Mouse (Mus musculus) CD4-positive helper T cell, adult 2 months (primary cell): ENCODE results near the gene Rnpep.
"Not testable (repeated sequence)": the region's sequence is repeated elsewhere in the genome, so short reads cannot be mapped to it uniquely, and the experiment has no call there.

Experiments used
- DNase-seq: peaks from one replicate; pipeline ENCODE4 v3.0.0-alpha.2; 2012; ENCODE audit warnings: low read depth, missing footprints, low spot score

The Rnpep gene

GRCm38 (mm10) chr1:135258380-135259127, 25.3 kb downstream of the Rnpep start, which contains the start of gene Elf3:
Gene Elf3, minus strand, starts transcription at chr1:135258568.
- no peak for DNase-seq

DNA sequence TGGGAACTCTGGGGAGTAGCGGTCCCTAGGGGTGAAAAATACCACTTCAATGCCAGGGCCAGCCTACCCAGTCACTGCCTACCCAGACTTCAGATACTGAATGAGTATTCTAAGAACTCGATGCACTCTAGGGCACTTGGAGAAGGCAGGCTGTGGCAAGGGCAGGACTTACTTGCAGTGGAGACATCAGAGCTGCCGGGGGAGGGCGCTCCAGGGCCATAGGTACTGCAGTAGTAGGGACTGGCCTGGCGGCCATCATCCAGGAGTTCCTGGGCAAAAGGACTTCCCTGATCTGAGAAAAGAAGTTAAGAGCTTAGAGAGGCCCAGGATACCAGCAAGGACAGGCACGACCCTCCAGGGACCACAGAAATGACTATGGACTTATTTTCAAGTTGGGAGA, 27.6 kb downstream of the Rnpep start:
- DNase-seq: no peak

DNA sequence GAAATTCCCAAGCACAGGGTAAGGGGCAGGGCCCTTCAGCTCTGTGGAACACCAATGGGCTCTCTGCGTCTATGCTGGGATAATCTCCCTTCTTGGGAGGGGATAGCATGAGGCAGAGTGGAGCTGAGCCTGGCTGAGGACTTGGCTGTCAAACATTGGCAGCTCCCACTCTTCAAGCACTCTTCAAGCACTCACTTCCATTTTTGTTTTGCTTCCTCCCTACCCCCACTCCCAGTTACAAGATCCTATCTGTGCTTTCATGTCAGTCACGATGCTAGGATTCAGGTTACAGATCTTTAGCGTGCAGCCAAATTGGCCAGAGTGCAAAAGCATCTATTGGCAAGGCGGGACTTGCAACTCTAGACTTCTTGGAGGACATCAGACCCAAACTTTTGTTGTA, 31.0 kb downstream of the Rnpep start:
- DNase-seq: no peak

DNA sequence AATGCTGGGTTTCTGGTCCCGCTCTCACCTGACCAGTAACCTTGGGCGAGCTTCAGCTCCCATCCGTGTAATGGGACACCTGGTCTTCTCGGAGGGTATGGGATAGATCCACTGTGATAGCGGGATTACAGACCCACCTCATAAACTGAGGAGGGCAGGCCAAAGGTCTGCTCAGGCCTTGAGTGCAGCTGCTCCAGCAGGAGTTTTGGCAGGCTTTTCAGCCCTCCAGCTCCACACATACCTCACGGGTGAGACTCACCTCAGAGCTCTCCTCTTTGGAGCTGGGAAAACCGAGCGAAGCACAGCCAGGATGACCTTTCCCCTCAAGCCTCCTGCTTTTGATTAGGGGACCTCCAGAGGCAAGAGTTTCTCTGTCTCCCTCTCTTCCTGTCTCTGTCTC, 32.5 kb downstream of the Rnpep start:
- no peak for DNase-seq

DNA sequence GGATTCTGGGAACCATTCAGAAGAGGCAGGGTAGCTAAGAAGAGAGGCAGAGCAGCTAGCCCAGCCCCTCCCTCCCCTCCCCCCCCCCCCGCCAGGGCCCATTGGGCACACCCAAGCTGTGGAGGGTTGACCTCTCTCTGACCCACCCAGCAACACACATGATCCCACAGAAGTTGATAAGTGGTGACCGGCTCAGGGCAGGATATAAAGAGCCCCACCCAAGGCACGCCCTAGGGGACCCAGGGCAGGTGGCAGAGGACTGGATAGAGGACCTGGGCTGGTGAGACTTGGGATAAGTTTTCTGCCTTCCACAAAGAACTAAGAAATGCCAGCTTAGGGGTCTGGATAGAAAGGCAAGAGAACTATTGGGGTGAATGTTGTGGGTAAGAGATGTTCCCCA, 33.2 kb downstream of the Rnpep start:
- DNase-seq: no peak

DNA sequence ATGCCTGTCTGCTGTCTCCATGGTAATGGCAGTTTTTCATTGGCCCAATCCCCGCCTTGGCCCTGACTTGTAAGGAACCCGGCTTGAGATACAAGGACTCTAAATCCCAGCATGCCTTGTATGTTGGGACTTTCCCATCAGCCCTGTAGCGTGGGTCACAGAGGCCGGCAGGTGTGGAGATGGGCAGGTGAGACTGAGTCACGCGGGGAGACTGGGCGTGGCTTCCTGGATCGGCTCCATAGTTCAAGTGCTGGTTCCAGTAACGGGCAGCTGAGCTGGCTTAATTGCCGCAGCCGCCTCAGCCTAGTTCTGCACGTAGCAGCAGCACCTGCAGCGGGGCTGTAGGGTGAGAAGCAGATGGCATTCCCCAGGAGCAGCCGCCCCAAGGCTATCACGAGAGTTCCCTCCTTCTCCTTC, 35.4 kb downstream of the Rnpep start:
- DNase-seq: no peak

GRCm38 (mm10) chr1:135244014-135244413, 39.9 kb downstream of the Rnpep start:
- no peak for DNase-seq

- not testable (repeated sequence) for DNase-seq
Measured at GRCm38 (mm10) chr1:135240206-135240605, 43.7 kb downstream of the Rnpep start.

GRCm38 (mm10) chr1:135237131-135237851, 46.6 kb downstream of the Rnpep start:
- no peak for DNase-seq

DNA sequence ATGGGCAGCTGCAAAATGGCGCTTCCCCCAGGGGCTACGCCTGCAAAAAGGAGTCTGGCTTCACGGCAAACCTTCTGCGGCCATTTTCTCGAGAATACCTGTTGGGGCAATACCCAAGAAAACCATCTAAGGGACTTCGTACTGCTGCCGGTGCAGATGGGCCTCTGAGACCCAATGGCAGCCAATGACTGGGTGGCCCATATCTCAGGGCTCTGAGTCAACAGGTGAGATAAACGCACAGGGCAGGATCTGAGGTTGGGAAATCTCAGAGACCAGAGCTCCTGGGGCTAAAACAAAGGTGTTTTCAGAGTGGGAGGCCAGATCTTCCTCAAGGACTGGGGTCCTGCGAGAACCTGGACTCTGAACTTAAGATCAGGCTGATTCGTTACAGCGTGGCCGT, 49.1 kb downstream of the Rnpep start:
- no peak for DNase-seq

- no peak for DNase-seq
Measured at GRCm38 (mm10) chr1:135233961-135234360, 49.9 kb downstream of the Rnpep start.

DNA sequence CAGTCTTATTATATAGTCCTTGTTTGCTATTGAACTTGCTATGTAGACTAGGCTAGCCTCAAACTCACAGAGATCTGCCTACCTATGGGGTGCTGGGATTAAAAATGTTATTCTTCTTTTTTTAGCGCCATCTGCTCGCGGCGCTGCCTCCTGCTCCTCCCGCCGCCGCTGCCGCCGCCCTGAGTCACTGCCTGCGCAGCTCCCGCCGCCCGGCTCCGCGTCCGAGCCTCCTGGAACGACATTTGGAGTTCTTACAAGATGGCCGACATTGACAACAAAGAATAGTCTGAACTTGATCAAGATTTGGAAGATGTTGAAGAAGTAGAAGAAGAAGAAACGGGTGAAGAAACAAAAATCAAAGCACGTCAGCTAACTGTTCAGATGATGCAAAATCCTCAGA, 52.0 kb downstream of the Rnpep start:
- not testable (repeated sequence) for DNase-seq

DNA sequence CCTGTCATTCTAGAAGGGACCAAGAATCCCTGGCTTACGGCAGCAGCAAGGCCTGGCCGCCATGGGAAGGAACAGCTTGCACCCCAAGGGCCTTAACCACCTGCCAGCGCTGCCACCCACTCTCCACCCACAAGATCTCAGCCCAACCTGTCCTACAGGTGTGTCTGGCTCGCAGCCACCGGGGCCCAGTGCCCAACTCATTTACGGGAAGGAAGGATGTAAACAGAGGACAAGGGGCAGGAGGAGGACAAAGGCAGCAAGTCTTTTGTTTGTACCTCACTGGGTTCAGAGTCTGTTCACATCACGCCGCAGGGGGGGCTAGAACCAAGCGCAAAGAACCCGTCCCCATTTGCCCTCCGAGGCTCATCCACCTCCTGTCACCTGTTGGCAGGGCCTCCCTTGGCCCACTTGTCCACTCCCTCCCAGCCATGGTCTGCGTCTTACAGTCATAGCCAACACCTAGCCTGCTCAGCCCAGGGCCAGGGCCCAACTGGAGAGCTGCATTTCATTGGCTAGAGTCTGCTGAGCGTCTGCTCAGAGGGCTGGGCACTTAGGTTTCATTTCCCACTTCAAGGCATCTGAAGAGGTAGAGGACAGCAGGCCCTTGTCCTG, 56.4 kb downstream of the Rnpep start:
- no peak for DNase-seq

- DNase-seq: no peak
Measured at GRCm38 (mm10) chr1:135224981-135225604, 58.8 kb downstream of the Rnpep start.

DNA sequence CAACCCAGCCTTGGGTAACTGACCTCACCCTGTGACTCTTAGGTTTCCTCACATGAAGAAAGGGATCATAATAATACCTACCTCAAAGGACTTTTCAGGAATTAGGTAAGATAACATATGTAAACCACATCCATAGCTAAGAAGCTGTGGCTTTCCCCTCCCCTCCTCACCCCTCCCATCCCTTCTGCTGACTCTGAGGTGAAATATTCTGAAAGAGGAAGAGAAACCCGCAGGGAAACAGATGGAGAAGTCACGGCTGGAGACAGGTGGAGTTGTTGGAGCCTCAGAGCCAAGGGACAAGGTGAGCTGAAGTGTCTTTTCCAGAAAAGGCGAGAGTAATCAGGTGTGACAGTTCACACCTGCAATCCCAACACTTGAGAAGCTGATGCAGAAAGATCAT, 59.7 kb downstream of the Rnpep start:
- no peak for DNase-seq

- no peak for DNase-seq
Measured at GRCm38 (mm10) chr1:135217607-135218233, 66.2 kb downstream of the Rnpep start.

GRCm38 (mm10) chr1:135213772-135214640, 69.9 kb downstream of the Rnpep start:
- no peak for DNase-seq
